Mouse (Mus musculus): Measurements from ENCODE around the gene Shroom2. TPM values are rescaled to one million over a fixed set of nuclear protein-coding genes. Genes with fewer than 3 reads are reported as not detected.
"Not testable (repeated sequence)": the region's sequence is repeated elsewhere in the genome, so short reads cannot be mapped to it uniquely, and the experiment has no call there.

Shroom2 gene
- polyA plus RNA-seq, 1 experiment = 5.2 TPM

GRCm38 (mm10) chrX:152762855-152763254 is 6.4 kb downstream of the Shroom2 start:
- no peak for DNase-seq
- WGBS = 68% methylated on average over 2 of the region's 2 CpGs
- no peaks in the 10 kb centered on the region; the same call in none of the 2 replicates for H3K4me1 ChIP-seq (ENCODE audit: control insufficient read depth, insufficient read depth, low read length)
- H3K4me3 ChIP-seq (replicated peaks; ENCODE audit: extremely low read depth, low read depth, low read length) = no peak overlapping the region
- TF ChIP-seq POLR2A (IDR thresholded peaks at IDR 0.05; ENCODE audit: borderline replicate concordance, extremely low read depth, low read depth, low read length) = no peak
- TF ChIP-seq CTCF (IDR thresholded peaks at IDR 0.05; ENCODE audit: insufficient read depth, low read length) = no peak

- DNase-seq = no peak
- 45% methylated on average over 2 of the region's 2 CpGs for WGBS
- no peak for TF ChIP-seq CTCF (IDR thresholded peaks at IDR 0.05; ENCODE audit: insufficient read depth, low read length)
- TF ChIP-seq POLR2A (IDR thresholded peaks at IDR 0.05; ENCODE audit: borderline replicate concordance, extremely low read depth, low read depth, low read length) = no peak
- no peak overlapping the region for H3K4me3 ChIP-seq (replicated peaks; ENCODE audit: extremely low read depth, low read depth, low read length)
- no peaks in the 10 kb centered on the region; the same call in none of the 2 replicates for H3K4me1 ChIP-seq (ENCODE audit: control insufficient read depth, insufficient read depth, low read length)
Observed at GRCm38 (mm10) chrX:152762437-152762836, 6.8 kb downstream of the Shroom2 start.

GRCm38 (mm10) chrX:152756293-152756692 is 13.0 kb downstream of the Shroom2 start:
- 91% methylated on average over 5 of the region's 5 CpGs for WGBS
- H3K4me1 ChIP-seq (ENCODE audit: control insufficient read depth, insufficient read depth, low read length) = no peaks in the 10 kb centered on the region

GRCm38 (mm10) chrX:152755819-152756218 is 13.4 kb downstream of the Shroom2 start:
- DNase-seq = no peak
- Histone ChIP-seq H3K4me1 (ENCODE audit: control insufficient read depth, insufficient read depth, low read length) (no peaks in the 10 kb centered on the region), H3K4me3 (replicated peaks; ENCODE audit: extremely low read depth, low read depth, low read length) (no peak overlapping the region)
- no peak for TF ChIP-seq POLR2A (IDR thresholded peaks at IDR 0.05; ENCODE audit: borderline replicate concordance, extremely low read depth, low read depth, low read length)
- no peak for TF ChIP-seq CTCF (IDR thresholded peaks at IDR 0.05; ENCODE audit: insufficient read depth, low read length)
- WGBS = 74% methylated on average over 1 of the region's 1 CpGs

More at GRCm38 (mm10) chrX:152756293-152756692, 13.0 kb downstream of the Shroom2 start:
- DNase-seq = no peak
- no peak for TF ChIP-seq POLR2A (IDR thresholded peaks at IDR 0.05; ENCODE audit: borderline replicate concordance, extremely low read depth, low read depth, low read length)
- TF ChIP-seq CTCF (IDR thresholded peaks at IDR 0.05; ENCODE audit: insufficient read depth, low read length) = no peak
- H3K4me3 ChIP-seq (replicated peaks; ENCODE audit: extremely low read depth, low read depth, low read length) = no peak overlapping the region

GRCm38 (mm10) chrX:152745925-152746324 is 23.3 kb downstream of the Shroom2 start:
- DNase-seq = no peak
- Histone ChIP-seq H3K4me3 (replicated peaks; ENCODE audit: extremely low read depth, low read depth, low read length) (no peak overlapping the region), H3K4me1 (ENCODE audit: control insufficient read depth, insufficient read depth, low read length) (no peaks in the 10 kb centered on the region)
- no peak for TF ChIP-seq CTCF (IDR thresholded peaks at IDR 0.05; ENCODE audit: insufficient read depth, low read length)
- TF ChIP-seq POLR2A (IDR thresholded peaks at IDR 0.05; ENCODE audit: borderline replicate concordance, extremely low read depth, low read depth, low read length) = no peak
- WGBS = 76% methylated on average over 2 of the region's 2 CpGs

- TF ChIP-seq POLR2A (IDR thresholded peaks at IDR 0.05; ENCODE audit: borderline replicate concordance, extremely low read depth, low read depth, low read length) (no peak), CTCF (IDR thresholded peaks at IDR 0.05; ENCODE audit: insufficient read depth, low read length) (no peak)
- Histone ChIP-seq H3K4me3 (replicated peaks; ENCODE audit: extremely low read depth, low read depth, low read length) (no peak overlapping the region), H3K4me1 (ENCODE audit: control insufficient read depth, insufficient read depth, low read length) (no peaks in the 10 kb centered on the region)
- no peak for DNase-seq
Observed at GRCm38 (mm10) chrX:152743642-152744041, 25.6 kb downstream of the Shroom2 start.

GRCm38 (mm10) chrX:152738759-152739368 is 30.4 kb downstream of the Shroom2 start:
- H3K4me3 ChIP-seq (replicated peaks; ENCODE audit: extremely low read depth, low read depth, low read length) = no peak overlapping the region
- TF ChIP-seq POLR2A (IDR thresholded peaks at IDR 0.05; ENCODE audit: borderline replicate concordance, extremely low read depth, low read depth, low read length) = no peak
- TF ChIP-seq CTCF (IDR thresholded peaks at IDR 0.05; ENCODE audit: insufficient read depth, low read length) = no peak
- DNase-seq = no peak
- WGBS = 75% methylated on average over 4 of the region's 4 CpGs
- H3K4me1 ChIP-seq (ENCODE audit: control insufficient read depth, insufficient read depth, low read length) = no peaks in the 10 kb centered on the region

GRCm38 (mm10) chrX:152738191-152738590 is 31.1 kb downstream of the Shroom2 start:
- DNase-seq = no peak
- TF ChIP-seq POLR2A (IDR thresholded peaks at IDR 0.05; ENCODE audit: borderline replicate concordance, extremely low read depth, low read depth, low read length) = no peak
- no peak for TF ChIP-seq CTCF (IDR thresholded peaks at IDR 0.05; ENCODE audit: insufficient read depth, low read length)
- Histone ChIP-seq H3K4me1 (ENCODE audit: control insufficient read depth, insufficient read depth, low read length) (no peaks in the 10 kb centered on the region), H3K4me3 (replicated peaks; ENCODE audit: extremely low read depth, low read depth, low read length) (no peak overlapping the region)
- WGBS = 50% methylated on average over 2 of the region's 2 CpGs

GRCm38 (mm10) chrX:152735283-152735682 is 34.0 kb downstream of the Shroom2 start:
- H3K4me1 ChIP-seq (ENCODE audit: control insufficient read depth, insufficient read depth, low read length) = no peaks in the 10 kb centered on the region
- DNase-seq = no peak
- TF ChIP-seq POLR2A (IDR thresholded peaks at IDR 0.05; ENCODE audit: borderline replicate concordance, extremely low read depth, low read depth, low read length) (no peak), CTCF (IDR thresholded peaks at IDR 0.05; ENCODE audit: insufficient read depth, low read length) (no peak)
- H3K4me3 ChIP-seq (replicated peaks; ENCODE audit: extremely low read depth, low read depth, low read length) = no peak overlapping the region

- DNase-seq = no peak
- TF ChIP-seq POLR2A (IDR thresholded peaks at IDR 0.05; ENCODE audit: borderline replicate concordance, extremely low read depth, low read depth, low read length) (no peak), CTCF (IDR thresholded peaks at IDR 0.05; ENCODE audit: insufficient read depth, low read length) (no peak)
- H3K4me3 ChIP-seq (replicated peaks; ENCODE audit: extremely low read depth, low read depth, low read length) = no peak overlapping the region
- H3K4me1 ChIP-seq (ENCODE audit: control insufficient read depth, insufficient read depth, low read length) = no peaks in the 10 kb centered on the region
Observed at GRCm38 (mm10) chrX:152716693-152717092, 52.6 kb downstream of the Shroom2 start.

GRCm38 (mm10) chrX:152710715-152711114 is 58.5 kb downstream of the Shroom2 start:
- H3K4me1 ChIP-seq (ENCODE audit: control insufficient read depth, insufficient read depth, low read length); H3K4me3 ChIP-seq (replicated peaks; ENCODE audit: extremely low read depth, low read depth, low read length); DNase-seq: not testable (repeated sequence)
- WGBS = 35% methylated on average over 2 of the region's 2 CpGs

Data from lung, adult 2 months (tissue).